Mouse (Mus musculus): ENCODE results near the gene Lmf1.

Gene Lmf1

DNA sequence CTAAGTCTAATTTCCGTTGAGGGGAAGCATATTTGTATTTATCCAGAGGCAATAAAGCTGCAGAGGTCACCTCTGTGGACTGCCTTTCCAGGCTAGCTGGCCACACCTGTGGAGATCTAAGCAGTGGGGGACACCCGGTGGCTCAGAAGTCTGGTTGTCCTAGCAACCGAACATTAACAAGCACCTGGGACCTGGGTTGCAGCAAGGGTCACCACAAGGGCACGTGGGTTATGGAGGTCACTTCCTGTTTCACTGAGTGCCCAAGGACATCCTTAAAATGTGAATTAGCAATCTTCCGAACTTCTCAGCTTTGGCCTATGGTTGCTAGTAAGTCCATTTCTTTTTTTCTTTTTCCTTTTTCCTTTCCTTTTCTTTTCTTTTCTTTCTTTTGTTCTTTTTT lies 25.3 kb downstream of the Lmf1 start:
- no peak for DNase-seq (ENCODE audit: low read depth, low spot score)

DNA sequence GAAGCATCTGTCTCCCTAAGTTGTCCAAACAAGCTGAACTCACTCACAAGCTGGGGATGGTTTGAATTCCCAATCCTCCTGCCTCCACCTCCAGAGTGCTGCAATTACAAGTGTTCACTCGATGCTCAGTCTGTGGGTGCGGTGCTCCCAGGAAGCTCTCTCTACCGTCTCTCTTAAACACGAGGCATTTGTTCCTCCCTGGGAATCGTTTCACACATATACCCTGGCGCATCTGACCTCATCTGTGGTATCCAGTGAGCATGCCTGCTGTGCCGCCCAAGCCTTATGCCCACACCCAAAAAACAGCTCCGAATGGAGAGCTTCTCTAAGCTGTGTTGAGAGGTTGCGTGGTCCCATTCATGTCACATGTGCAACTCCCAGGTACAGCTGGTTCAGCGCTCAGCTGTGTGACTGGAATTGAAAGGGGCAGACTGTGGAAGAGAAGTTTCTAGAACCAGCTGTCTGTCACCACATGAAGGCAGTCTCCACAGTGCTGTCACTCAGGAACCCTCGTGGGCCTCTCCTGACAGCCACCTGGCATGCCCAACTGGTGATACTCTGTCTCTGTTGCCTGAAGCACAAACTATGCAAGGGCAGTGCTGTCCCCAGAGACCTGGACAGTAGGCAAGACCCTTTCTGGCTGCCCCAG lies 29.4 kb downstream of the Lmf1 start:
- DNase-seq (ENCODE audit: low read depth, low spot score), result no peak

DNA sequence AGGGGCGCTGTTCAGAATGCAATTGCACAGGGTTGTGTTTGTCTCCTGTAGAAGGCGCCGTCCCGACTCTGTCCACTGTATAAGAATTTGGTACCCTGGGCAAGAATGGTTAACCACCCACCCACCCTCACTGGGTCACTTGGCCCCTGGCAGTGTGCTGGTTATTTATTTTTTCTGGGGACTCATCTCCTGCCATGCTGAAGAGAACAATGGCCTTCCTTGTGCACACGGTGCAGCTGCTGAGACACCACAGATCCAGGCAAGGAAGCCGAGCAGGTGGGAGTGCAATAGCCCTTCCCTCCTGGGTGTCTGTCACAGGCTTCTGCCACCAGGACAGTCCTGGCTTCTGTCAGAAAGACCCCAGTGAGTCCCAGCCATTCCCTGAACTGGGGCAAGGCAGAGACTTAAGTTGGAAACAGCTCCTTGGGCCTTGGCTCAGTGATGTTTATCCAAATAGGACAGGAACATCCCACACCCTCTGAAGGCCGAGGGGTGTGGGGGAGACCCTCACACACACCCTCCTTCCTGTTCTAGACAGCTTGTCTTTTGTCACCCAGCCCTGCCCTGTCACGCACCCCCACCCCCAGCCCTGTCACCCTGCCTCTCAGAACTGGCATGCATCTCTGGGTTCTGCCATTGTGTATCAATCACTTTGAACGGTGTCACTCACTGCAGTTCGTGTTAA lies 30.1 kb downstream of the Lmf1 start:
- no peak for DNase-seq (ENCODE audit: low read depth, low spot score)

GRCm38 (mm10) chr17:25609506-25609828 lies 30.6 kb downstream of the Lmf1 start:
- DNase-seq (ENCODE audit: low read depth, low spot score), result no peak

- DNase-seq (ENCODE audit: low read depth, low spot score), result no peak
Measured at GRCm38 (mm10) chr17:25610151-25610550, 31.3 kb downstream of the Lmf1 start.

DNA sequence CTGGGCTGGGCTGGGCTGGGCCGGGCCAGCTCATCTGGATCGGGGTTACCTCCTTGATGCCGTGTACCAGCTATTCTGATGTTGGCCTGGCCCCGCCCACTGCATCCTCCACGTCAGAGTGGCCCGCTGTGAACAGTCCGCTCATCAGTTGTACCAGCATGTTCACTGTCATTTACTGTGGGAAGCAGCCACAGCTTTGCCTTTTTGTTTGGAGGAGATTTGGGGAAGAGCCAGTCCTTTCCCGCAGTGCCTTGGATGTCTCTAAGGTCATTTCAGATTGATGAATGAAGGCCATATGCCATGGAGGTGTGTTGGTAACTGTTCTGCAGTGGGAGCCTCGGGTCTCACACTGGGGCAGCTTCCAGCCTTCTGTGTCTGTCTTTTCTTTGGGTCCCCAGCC lies 33.7 kb downstream of the Lmf1 start:
- no peak for DNase-seq (ENCODE audit: low read depth, low spot score)

DNA sequence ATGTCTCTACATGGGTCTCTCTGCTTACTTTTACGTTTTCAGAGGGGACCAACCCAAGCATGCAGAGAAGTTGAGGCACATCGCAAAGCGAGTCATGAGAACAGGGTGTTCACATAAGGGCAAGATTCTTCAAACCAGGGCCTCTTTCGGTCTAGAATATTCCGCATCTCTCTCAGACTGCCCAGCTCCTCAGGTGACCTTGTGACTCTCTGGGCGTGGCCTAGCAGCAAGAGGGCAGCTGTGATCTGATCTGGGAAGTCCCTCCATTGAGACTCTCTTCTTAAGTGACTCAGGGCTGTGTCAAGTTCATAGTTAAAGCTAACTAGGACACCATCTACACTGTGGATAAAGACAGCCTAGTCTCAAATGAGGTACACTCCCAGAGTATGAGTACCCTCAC lies 34.4 kb downstream of the Lmf1 start:
- DNase-seq (ENCODE audit: low read depth, low spot score), result no peak

- no peak for DNase-seq (ENCODE audit: low read depth, low spot score)
Measured at GRCm38 (mm10) chr17:25614723-25615510, 36.0 kb downstream of the Lmf1 start.

GRCm38 (mm10) chr17:25618508-25619056 lies 39.7 kb downstream of the Lmf1 start:
- no peak for DNase-seq (ENCODE audit: low read depth, low spot score)

- no peak for DNase-seq (ENCODE audit: low read depth, low spot score)
Measured at GRCm38 (mm10) chr17:25623441-25623840, 44.6 kb downstream of the Lmf1 start.

DNA sequence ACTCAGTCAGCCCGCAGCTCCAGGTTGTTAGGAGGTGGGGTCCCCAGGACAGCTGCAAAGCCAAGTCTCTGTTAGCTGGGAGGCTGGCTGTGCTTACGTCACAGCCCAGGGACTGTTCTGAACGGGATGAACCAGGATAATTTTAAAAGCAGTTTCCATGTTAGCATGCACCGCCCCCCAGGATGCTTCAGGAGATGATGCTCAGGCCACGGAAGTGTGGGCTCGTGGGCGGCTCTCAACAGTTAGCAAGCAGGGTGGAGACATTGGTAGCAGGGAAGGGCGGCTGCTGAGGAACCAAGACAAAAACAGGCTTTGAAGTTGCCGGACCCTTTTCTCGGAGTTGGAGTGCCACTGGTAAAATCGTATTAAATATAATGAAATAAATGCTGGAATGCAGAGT lies 45.0 kb downstream of the Lmf1 start:
- no peak for DNase-seq (ENCODE audit: low read depth, low spot score)

DNA sequence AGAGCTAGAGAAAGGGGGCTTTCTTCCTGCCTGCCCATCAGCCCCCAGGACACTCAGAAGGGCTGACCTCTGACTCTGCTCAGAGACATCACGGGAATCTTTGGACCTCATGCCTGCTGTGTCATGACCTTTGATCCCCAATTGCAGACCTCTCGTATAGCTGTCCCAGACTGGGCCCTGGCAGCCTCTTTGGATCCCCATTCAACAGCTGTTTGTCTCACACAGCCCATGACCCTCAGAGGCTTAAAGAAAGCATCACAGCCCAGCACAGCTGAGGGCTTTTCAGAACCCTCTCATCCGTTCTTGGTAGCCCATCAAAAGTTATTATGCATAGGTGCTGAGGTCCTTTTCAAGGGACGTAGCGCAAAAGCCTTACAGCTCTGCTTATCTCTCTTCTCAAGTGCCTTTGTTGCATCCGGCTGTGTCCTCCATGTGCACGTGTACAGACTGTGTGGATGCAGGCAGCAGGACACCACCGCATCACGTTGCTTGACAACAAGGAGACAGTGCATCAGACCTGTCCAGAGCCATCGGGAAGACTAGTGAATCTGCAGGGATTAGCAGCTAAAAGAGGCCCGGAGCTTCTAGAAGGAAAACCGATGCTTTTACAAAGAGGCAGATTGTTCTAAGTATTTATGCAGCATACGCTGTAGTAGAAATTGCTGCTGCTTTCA lies 45.7 kb downstream of the Lmf1 start:
- no peak for DNase-seq (ENCODE audit: low read depth, low spot score)

DNA sequence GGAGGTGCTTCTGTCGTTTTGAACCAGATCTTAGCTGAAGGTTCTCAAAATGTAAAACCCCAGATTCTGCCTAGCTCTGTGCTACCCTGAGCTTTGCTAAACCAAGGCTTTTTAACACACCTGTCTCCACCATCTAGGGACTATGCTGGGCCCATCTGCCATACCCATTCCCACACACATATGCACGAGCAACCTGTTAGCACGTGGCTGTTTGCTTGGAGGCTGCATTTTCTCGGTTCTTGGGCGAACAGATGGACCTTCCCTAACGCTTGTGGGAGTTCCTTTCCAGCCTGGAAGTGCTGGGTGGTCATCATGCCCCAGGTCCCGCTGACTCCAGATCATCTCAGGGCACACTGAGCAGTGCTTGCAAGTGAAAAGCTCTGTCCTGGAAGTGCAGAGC lies 46.4 kb downstream of the Lmf1 start:
- no peak for DNase-seq (ENCODE audit: low read depth, low spot score)

GRCm38 (mm10) chr17:25626196-25627043 lies 47.5 kb downstream of the Lmf1 start:
- DNase-seq (ENCODE audit: low read depth, low spot score), result no peak

GRCm38 (mm10) chr17:25630313-25630712 lies 51.4 kb downstream of the Lmf1 start:
- DNase-seq (ENCODE audit: low read depth, low spot score), result no peak

GRCm38 (mm10) chr17:25634070-25634469 lies 55.2 kb downstream of the Lmf1 start:
- no peak for DNase-seq (ENCODE audit: low read depth, low spot score)

DNA sequence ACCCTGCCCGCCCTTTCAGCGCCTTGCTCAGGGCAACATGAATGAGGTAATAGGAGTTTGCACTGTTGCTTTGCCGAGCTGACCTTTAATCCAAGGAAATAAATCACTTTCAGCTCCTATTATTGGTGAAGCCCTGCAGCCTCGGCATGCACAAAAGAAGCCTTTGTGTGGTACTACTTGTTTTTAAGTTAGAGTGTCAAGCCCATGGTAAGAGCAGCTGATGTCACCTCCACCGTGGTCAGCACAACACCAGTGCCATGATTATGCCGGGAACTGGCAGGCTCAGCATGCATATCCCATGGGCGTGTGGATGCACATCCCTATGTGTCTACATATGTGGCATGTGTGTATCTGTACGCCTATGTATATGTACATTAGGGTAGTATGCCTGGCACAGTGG lies 56.5 kb downstream of the Lmf1 start:
- no peak for DNase-seq (ENCODE audit: low read depth, low spot score)

DNA sequence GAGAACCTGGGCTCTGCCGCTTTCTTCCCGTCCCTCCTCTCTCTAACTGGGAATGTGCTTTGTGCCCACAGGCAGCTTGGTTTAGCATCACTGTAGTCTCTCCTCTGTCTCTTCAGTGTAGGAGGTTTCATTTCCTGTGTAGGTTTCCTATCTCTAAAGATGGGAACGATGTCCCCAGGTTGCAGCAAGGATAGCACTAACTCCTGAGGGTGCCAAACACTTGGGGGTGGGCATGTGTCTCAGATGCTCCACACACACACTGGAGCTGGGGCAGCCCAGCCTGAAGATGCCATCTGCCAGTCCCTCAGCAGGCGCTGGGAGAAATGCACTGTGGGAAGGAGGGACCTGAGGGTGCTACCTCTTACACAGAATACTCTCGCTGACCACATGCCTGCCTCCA lies 56.9 kb downstream of the Lmf1 start:
- no peak for DNase-seq (ENCODE audit: low read depth, low spot score)

DNA sequence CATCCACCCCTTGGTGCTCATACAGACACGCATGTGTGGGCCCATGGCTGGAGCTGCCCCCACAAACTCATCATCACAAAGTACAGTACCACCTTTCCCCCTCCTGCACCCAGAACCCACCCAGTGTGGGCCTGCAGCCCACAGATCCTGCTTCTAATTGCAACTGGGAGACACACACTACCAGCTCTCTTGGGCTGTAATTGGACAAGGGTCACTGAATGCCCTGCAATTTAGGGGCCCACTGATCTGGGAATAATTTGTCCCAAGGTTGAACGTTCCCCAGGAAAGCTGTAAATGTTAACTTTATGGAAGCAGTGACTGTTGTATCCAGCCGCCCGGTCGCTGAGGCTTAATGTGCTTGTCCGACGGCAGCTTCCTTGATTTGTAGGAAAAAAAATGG lies 59.1 kb downstream of the Lmf1 start:
- DNase-seq (ENCODE audit: low read depth, low spot score), result no peak

DNA sequence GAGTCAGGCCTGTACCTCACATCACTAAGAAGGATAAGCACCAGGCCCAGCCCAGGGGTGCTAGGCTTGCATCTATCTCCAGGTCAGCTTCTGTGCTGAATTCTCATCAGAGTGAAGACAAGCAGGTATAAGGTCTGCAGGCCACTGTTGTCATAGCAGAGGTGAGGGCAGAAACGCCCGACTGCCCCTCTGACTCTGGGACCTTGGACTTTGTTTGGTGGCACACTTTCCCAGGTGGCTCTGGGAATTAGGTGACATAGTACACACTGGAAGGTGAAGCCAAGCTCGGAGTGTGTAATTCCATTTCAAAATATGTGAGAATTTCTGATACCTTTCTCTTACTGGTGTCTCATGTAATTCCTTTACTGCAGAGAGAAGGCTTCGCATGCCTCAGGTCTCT lies 59.6 kb downstream of the Lmf1 start:
- no peak for DNase-seq (ENCODE audit: low read depth, low spot score)

- DNase-seq (ENCODE audit: low read depth, low spot score), result no peak
Measured at GRCm38 (mm10) chr17:25640956-25641355, 62.1 kb downstream of the Lmf1 start.

All from c-Kit-negative CD71-positive TER-119-positive erythroid progenitor cells, embryonic 14.5 days (primary cell).